Mouse (Mus musculus) midbrain, embryonic 15.5 days (tissue): ENCODE data around the gene Ajuba. TPM values are rescaled to one million over a fixed set of nuclear protein-coding genes. Genes with fewer than 3 reads are reported as not detected.

Experiments used
- ATAC-seq: fragments of 200-750 bp; cut with Nextera tagmentation; replicated peaks from 2 replicates; pipeline ENCODE4 v1.8.0; 2017; ENCODE audit warnings: moderate TSS enrichment
- H3K27ac ChIP-seq: fragments of 300-500 bp; sonication (generic); 2 replicates; pipeline ENCODE4 v1.5.1; 2015; ENCODE audit warnings: mild to moderate bottlenecking, inconsistent platforms
- H3K27me3 ChIP-seq: fragments of 300-500 bp; sonication (generic); replicated peaks from 2 replicates; pipeline ENCODE4 v1.6.1; 2015; ENCODE audit warnings: inconsistent platforms
- H3K36me3 ChIP-seq: fragments of 300-500 bp; sonication (generic); replicated peaks from 2 replicates; pipeline ENCODE4 v1.6.1; 2015; ENCODE audit warnings: inconsistent platforms
- H3K4me1 ChIP-seq: fragments of 300-500 bp; sonication (generic); 2 replicates; pipeline ENCODE4 v1.6.1; 2015; ENCODE audit warnings: inconsistent platforms
- H3K4me2 ChIP-seq: fragments of 300-500 bp; sonication (generic); 2 replicates; pipeline ENCODE4 v1.6.1; 2015; ENCODE audit warnings: inconsistent platforms, mild to moderate bottlenecking, moderate library complexity
- H3K4me3 ChIP-seq: fragments of 300-500 bp; sonication (generic); 2 replicates; pipeline ENCODE4 v1.5.1; 2015; ENCODE audit warnings: mild to moderate bottlenecking, inconsistent platforms
- H3K9ac ChIP-seq: fragments of 300-500 bp; sonication (generic); 2 replicates; pipeline ENCODE4 v1.6.1; 2015; ENCODE audit warnings: mild to moderate bottlenecking, inconsistent platforms
- H3K9me3 ChIP-seq: fragments of 300-500 bp; sonication (generic); 2 replicates; pipeline ENCODE4 v1.6.1; 2016; ENCODE audit warnings: inconsistent platforms
- WGBS: fragments of 180-500 bp; shearing (Covaris S2); methylation state at CpG from one replicate; pipeline ENCODE4 v1.1.7; 2015; ENCODE audit warnings: mixed read lengths; 5-methylcytosine and 5-hydroxymethylcytosine counted together
- microRNA counts: library from miRNA; unstranded; fragments of <30 nt; microRNA quantifications from one replicate; lab custom pipeline; 2016
- microRNA-seq: library from miRNA; unstranded; fragments of <30 nt; microRNA quantifications from one replicate; pipeline ENCODE4, GENCODE M21; 2016
- polyA plus RNA-seq: library from polyadenylated mRNA; unstranded; fragments of >200 nt; fragmentation: Nextera tagmentation; extraction: Ambion mirVana; gene quantifications from 2 replicates; pipeline ENCODE4 v1.2.1, GENCODE M21; 2015

Gene Ajuba
- polyA plus RNA-seq, 1 experiment from 2014 or later, result 8.7 TPM

DNA sequence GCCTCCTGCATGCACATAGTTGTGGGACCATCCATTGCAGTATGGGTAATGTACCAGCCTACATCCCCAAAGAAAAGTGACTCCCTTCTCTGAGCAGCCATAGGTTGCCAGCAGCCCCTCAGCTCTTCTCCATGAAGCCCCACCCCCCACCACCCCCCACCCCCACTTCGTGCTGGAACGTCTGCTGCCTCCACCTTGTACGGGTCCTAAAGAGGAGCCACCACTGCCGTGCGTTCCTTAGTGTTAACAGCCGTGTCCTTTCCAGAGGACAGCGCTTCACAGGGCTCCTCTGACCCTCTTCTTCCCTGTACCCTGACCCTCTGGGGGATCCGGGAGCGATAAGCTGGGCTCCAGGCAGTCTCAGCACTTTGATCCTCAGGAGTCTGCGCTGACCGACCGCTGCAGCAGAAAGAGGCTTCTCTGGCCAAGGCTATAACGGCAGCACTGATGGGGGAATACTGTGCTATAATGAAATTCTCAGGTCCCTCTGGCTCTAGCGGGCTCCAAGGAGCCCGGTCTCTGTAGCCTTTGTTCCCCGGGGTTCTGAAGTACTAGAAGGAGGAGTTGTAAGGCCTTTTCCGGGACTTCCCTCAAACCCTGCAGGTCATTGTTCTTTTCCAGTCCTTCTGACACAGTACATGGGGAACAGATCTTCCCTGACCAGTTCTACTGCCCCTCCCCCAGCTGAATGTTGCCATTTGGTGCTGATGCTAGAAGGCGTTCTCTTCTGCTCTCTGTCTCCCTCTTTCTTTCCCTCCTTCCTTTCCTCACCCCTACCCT lies 49.9 kb downstream of the Ajuba start:
- Histone ChIP-seq H3K9ac (peak overlapping the region; percentile 65), H3K9me3 (no peaks in the 10 kb centered on the region), H3K36me3 (no peaks in the 10 kb centered on the region), H3K27me3 (no peaks in the 10 kb centered on the region), H3K4me2 (peak overlapping the region; percentile 72), H3K27ac (peak overlapping the region; percentile 84), H3K4me3 (peak overlapping the region; percentile 45), H3K4me1 (peaks cover 16% of the 10 kb centered on the region)
- under 1% methylated on average over 18 of the region's 18 CpGs for WGBS
- ATAC-seq, result peak; percentile 87

DNA sequence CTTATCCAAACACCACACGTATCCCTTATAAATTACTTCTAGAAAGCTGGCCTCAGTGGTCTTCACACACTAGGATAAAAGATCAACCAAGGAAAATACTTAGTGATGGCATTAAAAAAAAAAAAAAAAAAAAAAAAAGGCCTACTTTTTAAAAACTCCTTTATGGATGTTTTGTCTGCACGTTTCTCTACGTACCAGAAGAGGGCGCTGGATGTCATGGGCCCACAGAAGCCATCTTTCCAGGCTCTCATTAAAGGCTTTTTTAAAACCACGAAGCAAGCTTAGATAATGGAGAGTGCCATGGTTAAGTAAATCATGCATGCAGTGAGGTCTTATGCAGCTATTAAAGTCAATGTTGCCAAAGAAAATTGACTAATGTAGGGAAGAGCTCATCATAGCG lies 53.8 kb downstream of the Ajuba start:
- no peak overlapping the region for H3K4me3 ChIP-seq
- peaks cover 16% of the 10 kb centered on the region for H3K4me1 ChIP-seq
- H3K27ac ChIP-seq, result no peak overlapping the region
- ATAC-seq, result no peak
- H3K9me3 ChIP-seq, result no peaks in the 10 kb centered on the region
- no peak overlapping the region for H3K4me2 ChIP-seq
- H3K9ac ChIP-seq, result no peak overlapping the region
- 33% methylated on average over 6 of the region's 6 CpGs for WGBS
- no peaks in the 10 kb centered on the region for H3K27me3 ChIP-seq
- no peaks in the 10 kb centered on the region for H3K36me3 ChIP-seq

MicroRNA genes within 50 kb of the gene (microRNA counts, 519-probe panel; counts per million panel counts)
- not detected for microRNA mmu-miR-686 (lab: Ali Mortazavi, UCI)

Small RNA genes lying within 50 kb of the gene (microRNA-seq; reads per million reads assigned to microRNA genes)
- gene Mir686, result not detected

Other genes with a start within 250 kb of the Ajuba start
- 52.8 and 54.8 TPM in 2 replicates for gene Oxa1l, start 216.7 kb downstream of the Ajuba start, polyA plus RNA-seq
- gene Slc7a7, start 159.8 kb downstream of the Ajuba start, polyA plus RNA-seq, result 4.7 and 4.9 TPM in 2 replicates
- 234 and 252 TPM in 2 replicates for gene Mrpl52, start 150.6 kb downstream of the Ajuba start, polyA plus RNA-seq
- gene Mmp14, start 145.9 kb downstream of the Ajuba start, polyA plus RNA-seq, result 45.4 and 51.0 TPM in 2 replicates
- 28.9 and 31.4 TPM in 2 replicates for gene Lrp10, start 113.4 kb downstream of the Ajuba start, polyA plus RNA-seq
- 45.2 and 47.1 TPM in 2 replicates for gene Rem2, start 101.5 kb downstream of the Ajuba start, polyA plus RNA-seq
- 99.8 and 102 TPM in 2 replicates for gene Prmt5, start 60.0 kb downstream of the Ajuba start, polyA plus RNA-seq
- gene Haus4, start 22.9 kb downstream of the Ajuba start, polyA plus RNA-seq, result 14.2 and 14.8 TPM in 2 replicates
- 6.7 and 9.0 TPM in 2 replicates for gene 4931414P19Rik, start 28.4 kb upstream of the Ajuba start, polyA plus RNA-seq
- 445 and 463 TPM in 2 replicates for gene Psmb5, start 40.5 kb upstream of the Ajuba start, polyA plus RNA-seq
- not detected in 2 replicates for gene Psmb11, start 43.9 kb upstream of the Ajuba start, polyA plus RNA-seq
- gene Gm17606, start 63.4 kb upstream of the Ajuba start, polyA plus RNA-seq, result not detected in 2 replicates
- gene Cdh24, start 63.8 kb upstream of the Ajuba start, polyA plus RNA-seq, result 14.1 and 15.5 TPM in 2 replicates
- gene 1700123O20Rik, start 108.7 kb upstream of the Ajuba start, polyA plus RNA-seq, result 65.5 and 65.6 TPM in 2 replicates
- gene Acin1, start 109.4 kb upstream of the Ajuba start, polyA plus RNA-seq, result 145 TPM in 2 replicates
- gene Gm29776, start 121.3 kb upstream of the Ajuba start, polyA plus RNA-seq, result 0.32 and 0.37 TPM in 2 replicates
- gene Cebpe, start 134.6 kb upstream of the Ajuba start, polyA plus RNA-seq, result 0.13 TPM in 1 of 2 replicates, not detected in the other
- gene Slc7a8, start 204.4 kb upstream of the Ajuba start, polyA plus RNA-seq, result 8.9 and 9.9 TPM in 2 replicates
- not detected in 2 replicates for gene Rnf212b, start 236.6 kb upstream of the Ajuba start, polyA plus RNA-seq